Mouse (Mus musculus) lung, postnatal 0 days (tissue): ENCODE measurements around the gene Acot5.
"Not testable (repeated sequence)": the region's sequence is repeated elsewhere in the genome, so short reads cannot be mapped to it uniquely, and the experiment has no call there.

Source experiments
- CTCF ChIP-seq: IDR thresholded peaks from 2 replicates; pipeline ENCODE4 v1.5.1; 2016; ENCODE audit warnings: antibody characterized with exemption, mild to moderate bottlenecking
- EP300 ChIP-seq: IDR thresholded peaks from 2 replicates; pipeline ENCODE4 v1.6.1; 2016; ENCODE audit warnings: antibody characterized with exemption, mild to moderate bottlenecking, control low read depth

DNA sequence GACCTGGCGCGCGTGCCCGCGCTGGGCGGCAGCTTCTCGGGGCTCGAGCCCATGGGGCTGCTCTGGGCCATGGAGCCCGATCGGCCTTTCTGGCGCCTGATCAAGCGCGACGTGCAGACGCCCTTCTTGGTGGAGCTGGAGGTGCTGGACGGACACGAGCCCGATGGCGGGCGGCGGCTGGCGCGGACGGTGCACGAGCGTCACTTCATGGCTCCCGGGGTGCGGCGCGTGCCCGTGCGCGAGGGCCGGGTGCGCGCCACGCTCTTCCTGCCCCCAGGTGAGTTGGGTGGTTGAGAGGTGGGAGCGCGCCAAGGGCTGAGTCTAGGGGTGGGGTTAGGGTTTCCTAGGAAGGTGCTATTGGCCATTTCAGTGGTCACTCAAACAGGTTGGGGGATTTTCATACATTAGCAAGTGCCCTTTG is 30.4 kb upstream of the Acot5 start, which contains the start of gene Gm49366:
- TF ChIP-seq CTCF, EP300: not testable (repeated sequence)
